Mouse (Mus musculus) cerebellum, adult 2 months (tissue): ENCODE results near the gene Mpzl2. TPM values are rescaled to one million over a fixed set of nuclear protein-coding genes. Genes with fewer than 3 reads are reported as not detected.

Source experiments
- DNase-seq, 2 experiments: peaks; one replicate each; pipeline ENCODE4 v3.0.0; 2021
- H3K27ac ChIP-seq: fragments of 200-500 bp; 2 replicates; pipeline ENCODE4 v1.5.1; 2012; ENCODE audit warnings: low read length, control low read depth, inconsistent platforms; ENCODE audit not compliant: insufficient read depth
- H3K27me3 ChIP-seq: fragments of 200-500 bp; 2 replicates; pipeline ENCODE4 v1.6.1; 2012; ENCODE audit warnings: inconsistent platforms, mild to moderate bottlenecking, low read length, moderate library complexity; ENCODE audit not compliant: control insufficient read depth, insufficient read depth
- H3K4me1 ChIP-seq: fragments of 200-500 bp; 2 replicates; pipeline ENCODE4 v1.6.1; 2011; ENCODE audit warnings: low read length; ENCODE audit not compliant: control insufficient read depth, insufficient read depth
- H3K4me3 ChIP-seq: fragments of 200-500 bp; replicated peaks from 2 replicates; pipeline ENCODE3; 2011; ENCODE audit warnings: mild to moderate bottlenecking, low read depth, low read length, control low read depth; ENCODE audit not compliant: insufficient read depth
- CTCF ChIP-seq: fragments of 200-500 bp; IDR thresholded peaks from 2 replicates; pipeline ENCODE4 v1.5.1; 2011; ENCODE audit warnings: low read depth, mild to moderate bottlenecking, control low read depth, low read length, moderate library complexity, borderline replicate concordance; ENCODE audit not compliant: insufficient read depth
- POLR2A ChIP-seq: fragments of 200-500 bp; IDR thresholded peaks from 2 replicates; pipeline ENCODE4 v1.6.1; 2011; ENCODE audit warnings: low read length, control low read depth, borderline replicate concordance; ENCODE audit not compliant: insufficient read depth
- WGBS: fragments of 180-500 bp; shearing (Covaris S2); methylation state at CpG from one replicate; pipeline ENCODE4 v1.1.7; 2018; 5-methylcytosine and 5-hydroxymethylcytosine counted together
- polyA plus RNA-seq: library from polyadenylated mRNA; depleted of rRNA; stranded (reverse); fragments of >200 nt; gene quantifications from 2 replicates; pipeline ENCODE4 v1.2.3, GENCODE M21; 2012

Mpzl2 gene
- polyA plus RNA-seq, 1 experiment = 1.1 TPM

DNA sequence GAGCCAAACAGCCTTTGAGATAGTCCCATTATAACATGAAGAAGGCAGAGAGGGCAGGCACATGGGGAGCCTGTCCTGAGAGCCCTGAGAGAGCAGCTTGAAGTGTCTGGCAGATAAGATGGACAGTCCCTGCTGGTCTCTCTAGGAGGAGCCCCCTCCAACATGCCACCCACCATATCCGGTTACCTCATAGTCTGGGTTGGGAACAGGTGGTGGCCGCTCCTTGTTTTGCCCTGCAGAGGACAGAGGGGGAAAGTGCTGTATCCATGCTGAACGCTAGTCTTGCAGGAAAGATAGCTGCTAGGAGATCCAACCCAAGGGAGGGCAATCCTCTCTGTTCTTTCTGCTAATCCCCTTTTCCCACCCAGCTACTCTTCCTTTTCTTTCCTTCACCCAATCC, 39.4 kb upstream of the Mpzl2 start:
- peaks cover 12% of the 10 kb centered on the region for H3K4me1 ChIP-seq
- no peak overlapping the region for H3K4me3 ChIP-seq
- TF ChIP-seq CTCF (no peak), POLR2A (no peak)
- no peak for DNase-seq
- WGBS = 87% methylated on average over 3 of the region's 3 CpGs
- no peak overlapping the region for H3K27ac ChIP-seq
- H3K27me3 ChIP-seq = no peaks in the 10 kb centered on the region

DNA sequence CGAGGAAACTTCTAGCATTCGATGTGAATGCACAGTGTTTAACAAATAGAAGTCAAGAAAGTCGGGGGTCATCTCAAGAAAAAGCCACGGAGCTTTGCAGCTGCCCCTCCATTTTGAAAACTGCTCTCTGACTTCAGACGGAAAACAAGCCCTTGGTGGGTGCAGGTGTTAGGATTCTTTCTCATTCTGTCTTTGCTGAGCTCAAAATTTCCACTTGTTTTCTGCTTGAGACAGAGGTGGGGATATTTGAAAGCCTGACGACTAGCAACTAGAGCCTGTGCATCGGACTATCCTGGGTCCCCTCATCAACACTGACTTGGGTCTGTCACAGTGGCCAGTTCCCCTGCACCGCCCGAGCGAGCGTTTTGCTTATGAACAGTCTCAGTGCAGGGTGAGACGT, 32.2 kb upstream of the Mpzl2 start:
- Histone ChIP-seq H3K4me3 (no peak overlapping the region), H3K4me1 (no peaks in the 10 kb centered on the region), H3K27me3 (0 out of 2 replicates have a peak, but pooled peaks cover 1% of the 10 kb centered on the region), H3K27ac (no peak overlapping the region)
- TF ChIP-seq CTCF (no peak), POLR2A (no peak)
- 70% methylated on average over 12 of the region's 12 CpGs for WGBS
- no peak for DNase-seq

DNA sequence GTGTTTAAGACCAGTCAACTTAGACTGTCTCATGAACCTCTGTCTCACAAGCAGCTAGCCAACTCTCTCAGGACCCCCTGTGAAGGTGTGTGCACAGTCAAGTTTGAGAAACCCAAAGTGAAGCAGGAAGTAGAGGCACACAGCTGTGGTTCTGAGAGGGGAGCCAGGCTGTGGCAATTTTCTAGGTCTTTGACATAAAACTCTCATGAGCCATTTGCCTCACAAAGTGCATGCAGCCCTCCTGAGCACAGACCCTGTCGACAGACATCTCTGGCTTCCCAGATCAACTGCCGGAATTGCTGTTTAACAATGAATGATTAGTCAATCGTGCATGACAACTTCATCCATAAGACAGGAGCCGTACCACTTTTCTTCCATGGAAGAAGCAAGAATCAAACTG, 31.3 kb upstream of the Mpzl2 start:
- Histone ChIP-seq H3K4me3 (no peak overlapping the region), H3K4me1 (no peaks in the 10 kb centered on the region), H3K27ac (no peak overlapping the region), H3K27me3 (0 out of 2 replicates have a peak, but pooled peaks cover 1% of the 10 kb centered on the region)
- WGBS = 30% methylated on average over 4 of the region's 4 CpGs
- DNase-seq = no peak
- no peak for TF ChIP-seq CTCF
- no peak for TF ChIP-seq POLR2A

DNA sequence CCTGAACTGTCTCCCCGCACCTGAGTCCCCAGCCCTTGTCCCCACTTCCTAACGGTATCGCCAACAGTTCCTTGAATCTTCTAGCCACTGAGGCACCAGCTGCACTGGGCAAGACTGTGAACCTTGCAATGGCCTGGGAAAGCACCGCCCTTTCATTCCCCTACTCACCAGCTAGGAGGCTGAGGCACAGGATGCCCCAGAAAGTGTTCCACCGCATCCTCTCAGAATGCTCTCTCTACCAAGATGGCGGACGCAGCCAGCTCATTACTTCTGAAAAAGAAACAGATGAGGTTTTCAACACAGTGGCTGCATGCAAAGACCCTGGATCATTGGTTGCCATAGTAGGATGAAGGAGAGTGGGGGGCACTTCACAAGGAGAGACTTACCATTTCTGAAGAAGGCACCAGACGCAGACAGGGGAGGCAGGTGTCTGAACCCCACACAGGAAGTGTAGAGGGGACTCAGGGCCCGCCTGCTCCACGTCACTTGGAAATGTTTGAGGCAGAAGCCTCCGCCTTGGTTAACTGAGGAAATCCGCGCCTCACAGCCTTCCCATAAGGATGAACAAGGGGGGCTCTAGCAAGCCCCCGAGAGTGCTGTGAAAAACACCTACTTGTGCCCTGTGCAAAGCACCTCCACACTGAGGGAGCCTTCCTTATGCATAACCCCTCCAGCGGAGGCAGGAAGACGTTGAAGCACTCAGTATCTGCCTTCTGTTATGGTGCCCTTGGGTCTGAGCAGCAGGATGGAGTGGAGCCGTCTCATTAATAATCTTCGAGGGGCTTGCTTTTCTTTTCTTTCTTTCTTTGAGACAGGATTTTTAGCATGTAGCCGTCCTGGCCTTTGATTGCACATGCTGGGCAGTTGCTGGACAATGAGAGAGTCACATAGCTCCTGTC, 30.2 kb upstream of the Mpzl2 start, which contains the start of gene Cd3e:
Gene Cd3e, minus strand, starts transcription at position 448 of the 899 bp plus-strand sequence.
- DNase-seq = no peak
- H3K4me3 ChIP-seq = no peak within 1 kb of the TSS
- no peak for TF ChIP-seq CTCF
- no peak for TF ChIP-seq POLR2A
- no peak within 1 kb of the TSS for H3K27ac ChIP-seq
- 0 out of 2 replicates have a peak, but pooled peaks cover 1% of the 10 kb centered on the region for H3K27me3 ChIP-seq
- no peaks in the 10 kb centered on the region for H3K4me1 ChIP-seq
- 81% methylated on average over 19 of the region's 19 CpGs for WGBS

DNA sequence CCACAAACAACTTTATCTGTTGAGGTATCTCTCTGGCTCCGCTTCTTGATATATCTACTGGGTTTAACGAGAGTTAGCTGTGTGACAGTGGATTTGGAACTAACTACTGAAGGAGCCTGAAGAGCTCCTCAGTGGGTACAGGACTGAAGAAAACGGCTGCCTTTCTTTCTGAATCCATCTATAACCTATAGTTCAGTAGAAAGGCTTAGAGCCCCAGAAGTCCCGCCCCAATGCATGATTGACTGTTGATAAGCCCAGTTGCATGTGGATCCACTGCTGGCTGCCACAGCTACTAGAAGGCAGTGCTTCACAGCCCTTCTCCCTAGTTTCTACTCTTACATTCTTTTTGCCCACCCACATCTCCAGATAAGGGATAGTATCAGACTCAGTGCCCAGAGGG, 29.1 kb upstream of the Mpzl2 start:
- WGBS = 81% methylated on average over 4 of the region's 4 CpGs
- no peaks in the 10 kb centered on the region for H3K4me1 ChIP-seq
- no peak overlapping the region for H3K4me3 ChIP-seq
- H3K27ac ChIP-seq = no peak overlapping the region
- H3K27me3 ChIP-seq = 0 out of 2 replicates have a peak, but pooled peaks cover 1% of the 10 kb centered on the region
- DNase-seq = no peak
- no peak for TF ChIP-seq CTCF
- TF ChIP-seq POLR2A = no peak

DNA sequence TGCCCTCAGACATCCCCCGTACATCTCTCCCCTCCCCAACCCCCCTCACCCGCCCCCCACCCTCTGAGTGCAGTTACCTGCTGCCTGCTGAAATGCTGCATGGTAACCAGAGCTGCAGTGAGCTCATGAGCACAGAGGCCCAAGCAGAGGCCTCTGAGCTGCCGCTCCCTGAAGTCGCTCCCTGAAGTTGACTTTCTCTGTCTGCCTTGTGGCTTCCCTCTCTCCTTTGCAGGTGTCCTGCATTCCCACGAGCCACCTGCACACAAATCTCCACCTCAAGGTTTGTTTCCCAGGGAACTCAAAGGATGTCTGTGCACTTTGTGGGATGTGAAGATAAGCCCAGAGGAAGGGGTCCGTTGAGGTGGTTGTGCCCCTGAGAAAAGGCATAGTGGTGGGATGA, 28.3 kb upstream of the Mpzl2 start:
- Histone ChIP-seq H3K4me1 (no peaks in the 10 kb centered on the region), H3K27me3 (0 out of 2 replicates have a peak, but pooled peaks cover 1% of the 10 kb centered on the region), H3K4me3 (no peak overlapping the region), H3K27ac (no peak overlapping the region)
- no peak for DNase-seq
- 49% methylated on average over 6 of the region's 6 CpGs for WGBS
- no peak for TF ChIP-seq CTCF
- TF ChIP-seq POLR2A = no peak

DNA sequence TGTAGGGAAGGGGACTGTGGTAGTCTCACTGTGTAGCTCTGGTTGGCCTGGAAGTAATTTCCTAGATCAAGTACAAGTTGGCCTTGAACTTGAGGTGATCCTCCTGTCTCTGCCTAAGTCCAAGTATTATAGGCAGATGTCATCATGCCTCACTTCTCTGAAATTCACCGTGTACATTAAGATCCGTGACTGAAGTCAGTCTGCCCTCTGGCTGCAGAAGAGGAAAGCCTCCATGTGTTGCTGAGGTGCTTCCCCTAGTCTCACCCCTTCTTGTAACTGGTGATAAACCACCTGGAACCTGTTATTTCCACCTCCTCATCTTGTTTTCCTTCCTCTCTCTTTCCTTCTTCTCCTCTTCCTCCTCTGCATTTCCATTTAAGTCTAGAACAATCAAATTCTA, 24.7 kb upstream of the Mpzl2 start:
- TF ChIP-seq CTCF (no peak), POLR2A (no peak)
- H3K4me3 ChIP-seq = no peak overlapping the region
- no peaks in the 10 kb centered on the region for H3K4me1 ChIP-seq
- H3K27me3 ChIP-seq = no peaks in the 10 kb centered on the region
- no peak overlapping the region for H3K27ac ChIP-seq
- DNase-seq = no peak
- 36% methylated on average over 2 of the region's 2 CpGs for WGBS

DNA sequence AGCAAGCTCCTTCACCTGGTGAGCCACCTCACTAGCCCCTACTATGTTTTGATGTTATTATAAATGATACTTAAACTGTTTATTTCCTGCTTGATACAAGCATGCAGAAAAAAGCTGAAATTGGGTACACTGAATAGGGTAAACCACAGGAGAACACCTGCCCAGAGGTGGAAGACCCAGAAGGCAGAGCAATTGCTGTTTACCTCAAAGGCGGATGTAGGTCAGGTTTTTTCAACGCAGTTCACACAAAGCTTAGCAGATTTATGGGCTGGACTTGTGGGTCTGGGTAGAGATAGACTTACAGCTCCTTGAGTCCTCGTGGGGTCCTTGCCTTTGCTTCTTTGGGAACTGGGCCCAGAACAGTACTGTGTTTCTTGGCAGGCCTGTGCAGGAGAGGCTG, 23.8 kb upstream of the Mpzl2 start:
- Histone ChIP-seq H3K4me1 (no peaks in the 10 kb centered on the region), H3K27ac (no peak overlapping the region), H3K4me3 (no peak overlapping the region), H3K27me3 (no peaks in the 10 kb centered on the region)
- no peak for TF ChIP-seq POLR2A
- no peak for TF ChIP-seq CTCF
- 66% methylated on average over 3 of the region's 3 CpGs for WGBS
- DNase-seq = no peak
